Mouse (Mus musculus) layer of hippocampus, postnatal 10 days (tissue): ENCODE results near the gene Clasrp. TPM values are rescaled to one million over a fixed set of nuclear protein-coding genes. Genes with fewer than 3 reads are reported as not detected.

Source experiments
- DNase-seq, 2 experiments: peaks; one replicate each; pipeline ENCODE4 v3.0.0; 2021; ENCODE audit warnings: low spot score in 2 of 2
- total RNA-seq, 2 experiments: library from RNA; stranded (reverse); gene quantifications; 2 replicates each; pipeline ENCODE4 v1.2.3; 2021

Clasrp gene
- total RNA-seq, 2 experiments from 2014 or later = 86.8 to 98.8 TPM

DNA sequence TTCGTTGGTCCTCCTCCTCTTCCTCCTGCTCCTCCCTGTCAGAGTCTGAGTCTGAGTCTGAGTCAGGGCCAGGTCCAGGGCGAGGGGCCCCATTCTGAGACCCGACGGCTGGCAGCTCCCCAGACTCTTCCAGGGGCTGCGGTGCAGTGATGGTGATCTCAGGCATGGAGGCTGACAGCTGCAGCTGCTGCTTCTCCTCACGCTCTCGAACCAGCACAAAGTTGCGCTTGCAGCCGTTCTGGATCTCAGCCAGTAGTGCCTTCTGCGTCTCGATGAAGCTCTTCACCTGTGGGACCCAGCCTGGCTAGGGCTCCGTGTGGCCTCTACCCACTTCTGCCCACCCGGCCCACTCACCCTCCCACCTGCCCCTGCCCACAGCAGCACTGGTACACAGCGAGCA, 72.0 kb downstream of the Clasrp start:
- DNase-seq = no peak

- no peak for DNase-seq
Measured at GRCm38 (mm10) chr7:19531077-19531476, 73.2 kb downstream of the Clasrp start.

Other genes starting within 250 kb of the Clasrp start
- gene Cd3eap, start 245.0 kb downstream of the Clasrp start, total RNA-seq = 10 to 100 TPM; 17.6 to 18.1 TPM
- gene Ppp1r13l, start 244.7 kb downstream of the Clasrp start, total RNA-seq = 1 to 10 TPM; 3.4 to 4.5 TPM
- gene Ercc2, start 222.5 kb downstream of the Clasrp start, total RNA-seq = 10 to 100 TPM; 33.8 to 33.9 TPM
- 1 to 10 TPM; 1.7 to 1.8 TPM for gene Klc3, start 200.4 kb downstream of the Clasrp start, total RNA-seq
- gene Ckm, start 199.7 kb downstream of the Clasrp start, total RNA-seq = under 1 TPM in 1 of 2 experiments, not detected in 1; 0.27 TPM
- gene Mark4, start 145.7 kb downstream of the Clasrp start, total RNA-seq = 100 to 1,000 TPM; 115 to 132 TPM
- gene Exoc3l2, start 141.2 kb downstream of the Clasrp start, total RNA-seq = 1 to 10 TPM in 1 of 2 experiments, under 1 TPM in 1; 0.69 to 1.1 TPM
- 1 to 10 TPM; 6.9 to 8.2 TPM for gene Bloc1s3, start 96.1 kb downstream of the Clasrp start, total RNA-seq
- gene Trappc6a, start 96.1 kb downstream of the Clasrp start, total RNA-seq = 10 to 100 TPM; 22.3 to 24.6 TPM
- gene Nkpd1, start 86.6 kb downstream of the Clasrp start, total RNA-seq = 1 to 10 TPM in 1 of 2 experiments, under 1 TPM in 1; 0.94 to 1.0 TPM
- gene Ppp1r37, start 41.4 kb downstream of the Clasrp start, total RNA-seq = 10 to 100 TPM; 82.0 to 83.6 TPM
- gene Zfp296, start 27.2 kb downstream of the Clasrp start, total RNA-seq = not detected
- gene Gemin7, start 26.9 kb downstream of the Clasrp start, total RNA-seq = 10 to 100 TPM; 41.3 to 42.5 TPM
- 10 to 100 TPM in 1 of 2 experiments, 1 to 10 TPM in 1; 9.2 to 10.8 TPM for gene Relb, start 25.0 kb upstream of the Clasrp start, total RNA-seq
- 100 to 1,000 TPM; 140 to 143 TPM for gene Clptm1, start 60.5 kb upstream of the Clasrp start, total RNA-seq
- not detected for gene Apoc2, start 73.5 kb upstream of the Clasrp start, total RNA-seq
- gene Gm44805, start 76.9 kb upstream of the Clasrp start, total RNA-seq = not detected
- not detected for gene Apoc4, start 77.0 kb upstream of the Clasrp start, total RNA-seq
- gene Apoc1, start 88.2 kb upstream of the Clasrp start, total RNA-seq = 1 to 10 TPM; 4.3 to 6.5 TPM
- 1,000 to 10,000 TPM; 2,438 to 2,580 TPM for gene Apoe, start 94.7 kb upstream of the Clasrp start, total RNA-seq
- 100 to 1,000 TPM; 113 to 115 TPM for gene Tomm40, start 111.0 kb upstream of the Clasrp start, total RNA-seq
- gene Nectin2, start 146.0 kb upstream of the Clasrp start, total RNA-seq = 10 to 100 TPM; 22.2 to 22.3 TPM
- gene Bcam, start 166.5 kb upstream of the Clasrp start, total RNA-seq = 10 to 100 TPM in 1 of 2 experiments, 1 to 10 TPM in 1; 7.2 to 10.6 TPM
- gene Cblc, start 192.3 kb upstream of the Clasrp start, total RNA-seq = not detected
- under 1 TPM; 0.85 to 0.87 TPM for gene Bcl3, start 218.3 kb upstream of the Clasrp start, total RNA-seq
- 1 to 10 TPM; 5.1 to 5.4 TPM for gene Gm19345, start 247.5 kb upstream of the Clasrp start, total RNA-seq